Mouse (Mus musculus): ENCODE results near the gene G430095P16Rik. TPM values are rescaled to one million over a fixed set of nuclear protein-coding genes. Genes with fewer than 3 reads are reported as not detected.

The G430095P16Rik gene
- polyA plus RNA-seq, 1 experiment from 2014 or later = 1.4 TPM

DNA sequence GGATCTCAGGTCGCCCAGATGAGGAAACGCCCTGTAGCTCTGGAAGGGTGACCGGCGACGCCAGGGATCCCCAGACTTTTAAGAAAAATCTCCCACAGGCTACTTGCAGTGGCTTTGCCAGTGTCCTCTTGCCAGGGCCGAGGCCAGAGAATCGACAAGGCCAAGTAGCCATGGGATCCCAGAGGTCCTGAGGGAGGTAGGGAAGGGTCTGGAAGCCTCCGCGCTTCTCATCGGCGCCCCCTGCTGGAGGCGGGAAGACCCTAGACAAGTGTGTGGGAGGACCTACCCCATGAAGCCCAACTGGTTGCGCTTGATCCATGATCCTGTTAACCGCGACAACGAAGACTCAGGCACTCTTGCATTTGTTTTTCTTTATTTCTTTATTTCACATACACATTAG lies 18.5 kb upstream of the G430095P16Rik start:
- H3K9ac ChIP-seq (replicated peaks) = no peak overlapping the region
- H3K4me1 ChIP-seq = peaks cover 61% of the 10 kb centered on the region
- H3K36me3 ChIP-seq = peaks cover 6% of the 10 kb centered on the region
- H3K9me3 ChIP-seq (replicated peaks) = no peaks in the 10 kb centered on the region
- ATAC-seq (ENCODE audit: low FRiP score) = no peak
- H3K27ac ChIP-seq (replicated peaks) = peak overlapping the region; percentile 72
- H3K4me3 ChIP-seq (replicated peaks) = no peak overlapping the region
- H3K4me2 ChIP-seq = peak overlapping the region; percentile 48
- 4% methylated on average over 16 of the region's 16 CpGs for WGBS
- H3K27me3 ChIP-seq (replicated peaks) = peaks cover 57% of the 10 kb centered on the region

DNA sequence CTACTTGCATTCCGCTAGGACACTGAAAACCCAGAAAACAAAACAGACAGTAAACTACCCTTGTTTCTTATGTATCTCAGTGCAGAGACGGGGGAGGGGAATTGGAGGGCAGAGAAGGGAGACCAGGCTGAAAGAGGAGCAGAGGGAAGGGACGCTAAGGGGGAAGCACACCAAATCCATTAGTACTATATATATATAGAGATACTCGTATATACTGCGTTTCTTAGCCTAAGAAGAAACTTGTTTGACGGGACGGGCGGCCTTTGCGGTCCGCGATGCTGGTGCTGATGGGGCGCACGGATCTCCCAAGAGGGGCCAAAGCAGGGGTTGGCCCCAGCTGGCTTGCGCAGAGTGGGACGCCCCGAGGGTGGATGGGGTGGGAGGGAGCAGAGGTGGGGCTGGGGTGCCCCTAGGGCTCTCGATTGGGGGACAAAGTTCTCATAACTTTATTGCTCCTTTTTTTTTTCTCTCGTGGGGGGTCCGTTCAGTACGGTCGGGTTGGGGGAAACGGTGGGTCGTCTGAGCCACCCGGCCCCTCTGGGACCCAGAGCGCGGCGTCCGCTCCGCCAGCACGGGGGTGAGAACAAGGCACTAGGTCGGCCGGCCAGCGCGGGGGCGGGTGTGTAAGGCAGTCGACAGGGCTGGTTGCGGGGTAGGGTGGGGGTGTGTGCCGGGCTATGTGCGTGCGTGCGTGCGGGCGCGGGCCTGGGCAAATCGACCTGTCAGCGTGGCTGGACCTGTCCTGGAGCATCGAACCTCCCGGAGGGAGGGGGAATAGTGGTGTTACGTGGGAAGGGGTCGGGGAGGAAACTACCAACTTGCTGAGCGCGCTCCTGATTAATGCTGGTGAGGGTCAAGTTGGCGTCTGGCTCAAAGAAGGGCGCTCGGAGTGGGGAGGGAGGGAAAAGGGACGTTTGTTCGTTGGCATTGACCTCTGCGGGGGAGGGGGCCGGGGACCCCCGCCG lies 17.7 kb upstream of the G430095P16Rik start:
- Histone ChIP-seq H3K27me3 (replicated peaks) (peaks cover 57% of the 10 kb centered on the region), H3K9ac (replicated peaks) (no peak overlapping the region), H3K4me3 (replicated peaks) (peak overlapping the region; percentile 15; the same call in 1 of the 2 replicates), H3K36me3 (no peaks in the 10 kb centered on the region; the same call in 1 of the 2 replicates), H3K9me3 (replicated peaks) (no peaks in the 10 kb centered on the region), H3K4me2 (peak overlapping the region; percentile 48), H3K27ac (replicated peaks) (peak overlapping the region; percentile 72), H3K4me1 (peaks cover 62% of the 10 kb centered on the region)
- WGBS = 2% methylated on average over 53 of the region's 61 CpGs
- ATAC-seq (ENCODE audit: low FRiP score) = no peak

DNA sequence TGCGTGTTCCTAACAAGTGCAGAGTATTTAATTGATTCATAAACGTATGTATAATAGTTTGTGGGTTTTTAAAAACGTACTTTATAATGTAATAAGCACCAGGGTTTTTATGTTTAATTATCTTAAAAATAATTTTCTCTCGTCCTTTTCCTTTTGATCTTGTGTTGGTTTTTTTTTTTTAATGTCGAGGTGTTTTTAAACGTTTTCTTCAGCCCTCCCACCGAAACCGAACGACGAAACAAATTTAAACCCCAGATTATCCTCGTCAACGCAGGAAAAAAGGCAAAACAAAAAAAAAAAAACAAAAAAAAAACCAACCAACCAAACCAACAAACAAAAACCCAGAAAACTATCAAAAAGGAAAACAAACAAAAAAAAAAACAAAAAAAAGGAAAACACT lies 16.8 kb upstream of the G430095P16Rik start:
- H3K4me2 ChIP-seq = peak overlapping the region; percentile 48
- H3K9me3 ChIP-seq (replicated peaks) = no peaks in the 10 kb centered on the region
- H3K9ac ChIP-seq (replicated peaks) = no peak overlapping the region
- peaks cover 61% of the 10 kb centered on the region for H3K4me1 ChIP-seq
- peak overlapping the region; percentile 15; the same call in 1 of the 2 replicates for H3K4me3 ChIP-seq (replicated peaks)
- ATAC-seq (ENCODE audit: low FRiP score) = no peak
- no peaks in the 10 kb centered on the region for H3K36me3 ChIP-seq
- H3K27me3 ChIP-seq (replicated peaks) = peaks cover 57% of the 10 kb centered on the region
- peak overlapping the region; percentile 72; the same call in 1 of the 2 replicates for H3K27ac ChIP-seq (replicated peaks)
- WGBS = 5% methylated on average over 12 of the region's 12 CpGs

DNA sequence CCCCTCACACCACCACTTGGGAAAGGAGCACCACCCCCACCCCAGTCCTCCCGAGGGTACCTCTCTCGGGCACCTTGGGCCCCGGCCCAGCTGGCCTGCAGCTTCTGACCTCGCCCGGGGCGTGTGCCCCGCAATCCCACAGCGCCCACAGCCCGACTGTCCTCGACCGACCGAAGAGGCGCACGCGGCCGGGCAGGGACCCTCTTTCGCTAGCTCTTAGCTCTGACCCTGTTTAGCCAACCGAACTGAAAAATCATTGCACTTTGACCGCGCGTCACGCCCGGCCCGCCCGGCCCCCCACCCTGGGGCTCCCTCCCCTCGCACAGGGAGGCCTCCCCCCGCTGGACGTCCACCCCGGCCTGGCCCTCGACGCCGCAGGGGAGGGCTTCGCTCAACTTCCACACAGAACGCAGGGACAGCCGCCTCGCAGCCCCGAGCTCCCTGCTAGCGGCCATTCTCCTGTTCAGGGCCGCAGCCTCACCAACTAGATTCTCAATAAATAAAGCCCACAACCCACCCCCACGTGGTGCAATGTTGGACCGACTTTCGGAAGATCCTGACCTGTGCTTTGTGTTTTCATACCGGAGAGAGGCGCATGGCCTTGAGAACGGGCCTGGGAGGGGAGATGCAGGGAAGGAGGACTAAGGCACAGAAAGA lies 16.1 kb upstream of the G430095P16Rik start:
- Histone ChIP-seq H3K9me3 (replicated peaks) (no peaks in the 10 kb centered on the region), H3K36me3 (no peaks in the 10 kb centered on the region), H3K4me1 (peaks cover 64% of the 10 kb centered on the region), H3K4me3 (replicated peaks) (peak overlapping the region; percentile 22), H3K4me2 (peak overlapping the region; percentile 33), H3K27me3 (replicated peaks) (peaks cover 51% of the 10 kb centered on the region), H3K27ac (replicated peaks) (peak overlapping the region; percentile 67), H3K9ac (replicated peaks) (0 out of 2 replicates have a peak overlapping the region, but pooled peaks have one; percentile 24)
- 7% methylated on average over 41 of the region's 45 CpGs for WGBS
- ATAC-seq (ENCODE audit: low FRiP score) = no peak

DNA sequence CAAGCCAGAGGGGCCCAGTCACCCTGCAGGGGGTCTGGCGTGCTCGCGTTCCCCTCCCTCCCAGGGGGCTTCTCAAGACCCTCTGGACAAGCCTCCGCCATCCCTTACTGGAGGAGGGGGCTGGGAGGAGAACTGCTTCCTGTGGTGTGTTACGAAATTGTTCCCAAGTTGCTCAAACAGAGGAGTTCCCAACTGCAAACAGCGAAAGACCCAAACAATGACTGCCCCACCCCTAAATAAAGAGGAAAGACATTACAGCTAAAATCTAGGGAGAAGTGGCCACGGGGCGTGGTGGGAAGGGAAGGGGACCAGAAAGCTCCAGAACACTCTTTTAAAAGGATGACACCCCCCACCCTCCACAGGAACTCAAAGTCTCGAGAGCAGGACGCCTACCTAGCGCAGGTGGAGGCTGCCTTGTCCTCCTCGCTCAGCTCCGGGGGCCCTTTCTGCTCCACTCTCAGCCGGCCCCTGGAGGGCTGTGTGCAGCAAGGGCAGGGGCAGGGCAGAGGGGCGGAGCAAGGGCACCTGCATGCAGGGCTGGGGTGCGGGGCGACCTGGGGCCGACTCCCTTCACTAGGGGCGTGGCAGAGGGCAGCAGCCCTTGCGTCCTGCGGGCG lies 15.4 kb upstream of the G430095P16Rik start:
- Histone ChIP-seq H3K9ac (replicated peaks) (no peak overlapping the region), H3K4me3 (replicated peaks) (peak overlapping the region; percentile 22), H3K4me2 (peak overlapping the region; percentile 33), H3K4me1 (peaks cover 69% of the 10 kb centered on the region), H3K9me3 (replicated peaks) (no peaks in the 10 kb centered on the region), H3K27me3 (replicated peaks) (peaks cover 45% of the 10 kb centered on the region), H3K27ac (replicated peaks) (peak overlapping the region; percentile 67), H3K36me3 (no peaks in the 10 kb centered on the region)
- no peak for ATAC-seq (ENCODE audit: low FRiP score)
- 6% methylated on average over 22 of the region's 22 CpGs for WGBS

DNA sequence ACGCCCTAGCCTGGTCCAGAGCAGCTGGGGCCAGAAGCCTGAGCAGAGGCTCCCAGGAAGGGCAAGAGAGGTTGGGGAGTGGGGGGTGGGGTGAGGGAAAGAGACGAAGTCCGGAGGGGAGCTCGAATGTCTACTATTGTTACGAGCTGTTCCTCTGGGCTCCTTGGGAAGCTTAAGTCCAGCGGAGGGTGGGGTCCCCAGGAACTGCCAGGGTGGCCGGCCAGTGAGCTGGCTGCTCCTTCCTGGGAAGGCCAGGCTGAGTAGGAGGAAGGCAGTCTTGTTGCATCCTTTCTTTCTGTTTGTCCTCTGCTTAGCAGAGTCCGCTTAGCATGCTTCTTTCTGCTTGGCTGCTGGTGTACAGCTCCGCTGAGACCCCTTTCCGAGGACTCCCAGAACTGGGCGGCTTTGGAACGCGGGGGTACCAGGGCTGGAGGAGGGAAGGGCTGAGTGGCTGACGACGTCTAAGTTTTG lies 14.7 kb upstream of the G430095P16Rik start:
- peaks cover 38% of the 10 kb centered on the region for H3K27me3 ChIP-seq (replicated peaks)
- H3K9ac ChIP-seq (replicated peaks) = no peak overlapping the region
- no peaks in the 10 kb centered on the region for H3K9me3 ChIP-seq (replicated peaks)
- H3K27ac ChIP-seq (replicated peaks) = peak overlapping the region; percentile 67
- H3K36me3 ChIP-seq = no peaks in the 10 kb centered on the region
- WGBS = 4% methylated on average over 15 of the region's 15 CpGs
- ATAC-seq (ENCODE audit: low FRiP score) = no peak
- H3K4me3 ChIP-seq (replicated peaks) = no peak overlapping the region
- peak overlapping the region; percentile 33 for H3K4me2 ChIP-seq
- H3K4me1 ChIP-seq = peaks cover 70% of the 10 kb centered on the region

DNA sequence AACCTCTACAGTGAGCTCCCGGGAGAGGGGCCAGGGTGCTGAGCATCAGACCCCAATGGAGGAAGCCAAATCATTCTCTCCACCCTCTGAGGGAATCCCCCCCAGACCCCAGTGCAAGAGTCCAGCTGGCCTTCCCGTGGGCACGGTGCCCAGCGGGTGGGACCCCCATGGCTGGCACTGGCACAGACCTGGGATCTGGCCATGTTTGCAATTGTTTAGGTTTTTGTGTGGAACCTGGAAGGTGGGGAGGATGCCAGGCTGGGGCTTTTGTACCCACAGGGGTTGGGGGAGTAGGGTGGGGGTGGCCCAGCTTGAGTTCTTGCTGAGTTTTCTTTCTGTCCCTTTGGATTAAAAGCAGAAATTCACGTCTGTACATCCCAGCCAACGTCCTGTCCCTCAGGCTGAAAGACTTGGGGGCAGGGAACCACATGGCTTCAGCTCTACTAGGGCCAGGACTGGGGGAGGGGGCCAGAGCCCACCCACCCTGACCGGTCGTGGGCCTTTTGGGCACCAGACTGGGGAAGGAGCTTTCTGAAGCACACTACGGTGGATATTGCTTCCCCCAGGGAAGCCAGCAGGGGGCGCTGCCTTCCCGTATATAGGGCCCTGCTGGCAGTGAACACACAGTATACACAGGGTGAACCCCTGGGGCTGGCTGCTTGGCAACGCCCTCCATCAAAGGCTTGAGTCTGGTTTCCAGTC lies 13.9 kb upstream of the G430095P16Rik start:
- Histone ChIP-seq H3K9ac (replicated peaks) (no peak overlapping the region), H3K4me2 (no peak overlapping the region), H3K27ac (replicated peaks) (peak overlapping the region; percentile 67), H3K36me3 (no peaks in the 10 kb centered on the region), H3K4me3 (replicated peaks) (no peak overlapping the region), H3K27me3 (replicated peaks) (peaks cover 30% of the 10 kb centered on the region), H3K4me1 (peaks cover 74% of the 10 kb centered on the region), H3K9me3 (replicated peaks) (no peaks in the 10 kb centered on the region)
- peak; percentile 72 for ATAC-seq (ENCODE audit: low FRiP score)
- WGBS = 6% methylated on average over 12 of the region's 12 CpGs

DNA sequence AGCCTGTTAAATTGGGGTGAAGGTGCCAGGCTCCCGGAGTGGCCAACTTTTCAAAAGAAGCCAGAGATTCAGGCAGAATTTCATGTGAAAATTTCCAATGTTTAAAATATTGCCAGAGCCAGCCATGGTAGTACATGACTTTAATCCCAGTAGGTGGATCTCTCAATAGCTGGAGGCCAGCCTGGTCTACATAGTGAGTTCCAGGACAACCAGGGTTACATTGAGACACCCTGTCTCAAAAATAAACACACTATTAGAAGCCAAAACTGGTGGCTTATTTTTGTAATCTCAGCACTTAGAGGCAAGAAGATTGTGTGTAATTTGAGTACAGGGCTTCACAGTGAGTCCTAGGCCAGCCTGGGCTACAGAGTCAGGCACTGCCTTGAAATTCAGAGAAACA lies 12.9 kb upstream of the G430095P16Rik start:
- H3K27me3 ChIP-seq (replicated peaks) = peaks cover 20% of the 10 kb centered on the region
- ATAC-seq (ENCODE audit: low FRiP score) = no peak
- peaks cover 74% of the 10 kb centered on the region for H3K4me1 ChIP-seq

DNA sequence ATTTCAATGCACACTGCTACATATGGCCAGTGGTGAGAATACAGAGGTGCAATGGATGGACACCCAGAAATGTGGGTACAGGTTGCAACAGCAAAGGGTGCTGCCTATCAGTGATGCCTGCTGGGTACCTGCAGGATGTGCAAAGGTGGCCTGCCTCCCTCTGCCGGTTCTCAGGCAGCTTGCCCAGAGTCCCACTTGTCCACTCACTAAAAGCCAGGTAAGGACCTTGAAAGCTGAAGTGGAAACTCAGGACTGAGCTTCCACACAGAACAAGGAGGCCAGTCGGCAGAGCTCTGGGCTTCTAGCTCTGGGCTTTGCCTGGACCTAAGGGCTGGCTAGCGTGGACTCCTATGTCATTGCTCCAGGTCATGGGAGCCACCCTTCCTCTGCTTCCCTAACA lies 11.5 kb upstream of the G430095P16Rik start:
- no peak for ATAC-seq (ENCODE audit: low FRiP score)
- Histone ChIP-seq H3K4me1 (peaks cover 71% of the 10 kb centered on the region), H3K9ac (replicated peaks) (no peak overlapping the region), H3K4me3 (replicated peaks) (no peak overlapping the region), H3K4me2 (no peak overlapping the region), H3K9me3 (replicated peaks) (no peaks in the 10 kb centered on the region), H3K36me3 (no peaks in the 10 kb centered on the region), H3K27me3 (replicated peaks) (peaks cover 16% of the 10 kb centered on the region), H3K27ac (replicated peaks) (peak overlapping the region; percentile 83)
- 54% methylated on average over 3 of the region's 3 CpGs for WGBS

More for the DNA sequence above, 12.9 kb upstream of the G430095P16Rik start:
- Histone ChIP-seq H3K9me3 (replicated peaks) (no peaks in the 10 kb centered on the region), H3K9ac (replicated peaks) (no peak overlapping the region), H3K4me2 (no peak overlapping the region), H3K27ac (replicated peaks) (peak overlapping the region; percentile 67), H3K4me3 (replicated peaks) (no peak overlapping the region), H3K36me3 (no peaks in the 10 kb centered on the region)
- 91% methylated on average over 1 of the region's 1 CpGs for WGBS

DNA sequence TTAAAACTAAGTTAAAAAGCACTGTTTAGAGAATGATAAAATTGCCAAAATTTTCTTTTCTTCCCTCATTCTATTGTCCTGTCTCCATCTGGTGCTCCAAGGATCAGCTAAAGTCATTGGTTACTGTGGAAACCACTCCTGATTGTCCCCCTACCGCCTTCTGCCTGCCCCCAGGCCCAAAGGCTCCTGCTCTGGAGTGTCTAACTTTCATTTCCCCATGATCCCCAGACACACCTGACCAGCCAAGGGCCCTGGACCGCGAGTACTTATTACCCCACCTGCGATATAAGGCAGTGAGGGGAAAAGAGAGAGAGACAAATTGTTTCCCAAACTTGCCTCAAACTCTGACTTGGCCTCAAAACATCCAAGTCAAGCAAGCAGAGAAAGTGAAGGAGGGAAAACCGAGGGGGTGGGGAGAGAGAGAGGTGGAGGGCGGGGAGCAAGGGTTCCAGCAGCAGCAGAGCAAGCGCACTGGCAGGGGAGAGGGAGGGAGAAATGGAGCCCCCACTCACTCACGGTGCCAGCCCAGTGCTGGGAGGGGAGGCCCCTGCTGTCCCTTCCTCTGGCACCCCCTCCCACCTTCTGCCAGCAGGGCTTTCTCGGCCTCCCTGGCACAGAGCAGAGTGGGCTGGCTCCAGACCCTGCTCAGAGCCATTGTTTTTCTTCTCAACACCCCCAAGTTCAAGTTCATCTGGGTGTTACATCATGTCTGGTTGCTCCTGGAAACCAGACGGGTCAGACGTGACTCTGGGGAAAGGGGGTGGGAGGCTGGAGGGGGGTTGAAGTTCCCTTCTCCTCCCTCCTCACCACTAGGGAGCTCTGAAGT lies 10.7 kb upstream of the G430095P16Rik start:
- ATAC-seq (ENCODE audit: low FRiP score) = peak; percentile 74
- Histone ChIP-seq H3K4me2 (no peak overlapping the region), H3K9ac (replicated peaks) (no peak overlapping the region), H3K4me3 (replicated peaks) (no peak overlapping the region), H3K36me3 (no peaks in the 10 kb centered on the region), H3K4me1 (peaks cover 66% of the 10 kb centered on the region), H3K27me3 (replicated peaks) (peaks cover 16% of the 10 kb centered on the region), H3K27ac (replicated peaks) (peak overlapping the region; percentile 83), H3K9me3 (replicated peaks) (no peaks in the 10 kb centered on the region)
- 6% methylated on average over 11 of the region's 11 CpGs for WGBS
